Mouse (Mus musculus): ENCODE data around the gene Eepd1.

- TF ChIP-seq POLR2A (IDR thresholded peaks at IDR 0.05; ENCODE audit: low read depth, low read length) (no peak), CTCF (IDR thresholded peaks at IDR 0.05; ENCODE audit: extremely low read depth, insufficient read depth, insufficient read length, insufficient replicate concordance) (no peak)
Observed at GRCm38 (mm10) chr9:25567071-25567470, 85.7 kb downstream of the Eepd1 start.

Measured in spleen, adult 2 months (tissue).